Mouse (Mus musculus) gastrocnemius, adult 2 months (tissue): Measurements from ENCODE around the gene Hnrnpll. TPM values are rescaled to one million over a fixed set of nuclear protein-coding genes. Genes with fewer than 3 reads are reported as not detected.
"Not testable (repeated sequence)": the region's sequence is repeated elsewhere in the genome, so short reads cannot be mapped to it uniquely, and the experiment has no call there.

Experiments used
- DNase-seq: peaks from one replicate; pipeline ENCODE4 v3.0.0; 2022
- H3K27ac ChIP-seq: fragments of 200-600 bp; 2 replicates; pipeline ENCODE4 v1.8.1; 2022; ENCODE audit warnings: mild to moderate bottlenecking
- H3K4me3 ChIP-seq: fragments of 200-600 bp; 2 replicates; pipeline ENCODE4 v1.8.1; 2022; ENCODE audit warnings: mild to moderate bottlenecking, moderate library complexity
- CTCF ChIP-seq: fragments of 200-600 bp; IDR thresholded peaks from 2 replicates; pipeline ENCODE4 v1.8.1; 2022; ENCODE audit warnings: antibody characterized with exemption, mild to moderate bottlenecking, moderate library complexity
- intact Hi-C: fragments of 180-260 bp; cut with DNase I; formaldehyde crosslinking; loops from one replicate; pipeline ENCODE4 v1.15.1; 2025
- total RNA-seq, 2 experiments: library from RNA; stranded (reverse); gene quantifications; 2 replicates each; pipeline ENCODE4 v1.2.3; 2021

Hnrnpll gene
- total RNA-seq, 2 experiments from 2014 or later = 16.4 to 18.7 TPM

- H3K27ac ChIP-seq = peak overlapping the region; percentile 74
- peak; percentile 49 for TF ChIP-seq CTCF
- DNase-seq = peak; percentile 64
- intact Hi-C loops = loop anchor here (10.0 kb wide), 1 partner anchor 345 kb away; no protein-coding TSS in a partner anchor
- peak overlapping the region; percentile 32; the same call in 1 of the 2 replicates for H3K4me3 ChIP-seq
These were observed 52.2 kb downstream of the Hnrnpll start for GRCm38 (mm10) chr17:80009926-80010325.

GRCm38 (mm10) chr17:80008847-80009246 lies 53.3 kb downstream of the Hnrnpll start:
- H3K4me3 ChIP-seq = no peak overlapping the region
- no peak for DNase-seq
- TF ChIP-seq CTCF = no peak
- intact Hi-C loops = no loop called here
- no peak overlapping the region for H3K27ac ChIP-seq

GRCm38 (mm10) chr17:80004345-80005239 lies 57.5 kb downstream of the Hnrnpll start:
- DNase-seq = peak; percentile 88

GRCm38 (mm10) chr17:80003851-80004250 lies 58.3 kb downstream of the Hnrnpll start:
- not testable (repeated sequence) for H3K27ac ChIP-seq, H3K4me3 ChIP-seq, DNase-seq
- intact Hi-C loops = loop anchor here (5.0 kb wide), 1 partner anchor 142 kb away; no protein-coding TSS in a partner anchor

More at GRCm38 (mm10) chr17:80004345-80005239, 57.5 kb downstream of the Hnrnpll start:
- TF ChIP-seq CTCF = peak; percentile 52
- H3K27ac ChIP-seq = peak overlapping the region; percentile 28; the same call in 1 of the 2 replicates
- intact Hi-C loops = loop anchor here (5.0 kb wide), 1 partner anchor 142 kb away; no protein-coding TSS in a partner anchor
- no peak overlapping the region for H3K4me3 ChIP-seq

GRCm38 (mm10) chr17:80002385-80002852 lies 59.7 kb downstream of the Hnrnpll start:
- no peak for TF ChIP-seq CTCF
- intact Hi-C loops = loop anchor here (5.0 kb wide), 1 partner anchor 140 kb away; no protein-coding TSS in a partner anchor
- no peak overlapping the region for H3K4me3 ChIP-seq
- H3K27ac ChIP-seq = peak overlapping the region; percentile 78
- DNase-seq = peak; percentile 88

GRCm38 (mm10) chr17:79999631-80000030 lies 62.5 kb downstream of the Hnrnpll start:
- intact Hi-C loops = loop anchor here (5.0 kb wide), 1 partner anchor 137 kb away; no protein-coding TSS in a partner anchor
- no peak for TF ChIP-seq CTCF
- Histone ChIP-seq H3K4me3 (no peak overlapping the region), H3K27ac (peak overlapping the region; percentile 77)
- DNase-seq = no peak

- Histone ChIP-seq H3K4me3 (no peak overlapping the region), H3K27ac (peak overlapping the region; percentile 77)
- TF ChIP-seq CTCF = peak; percentile 46
- peak; percentile 73 for DNase-seq
- intact Hi-C loops = no loop called here
These were observed 63.1 kb downstream of the Hnrnpll start for GRCm38 (mm10) chr17:79998986-79999385.

- intact Hi-C loops = loop anchor here (1.0 kb wide), 1 partner anchor 100 kb away; no protein-coding TSS in a partner anchor
These were observed 66.9 kb downstream of the Hnrnpll start for GRCm38 (mm10) chr17:79995091-79995691.

GRCm38 (mm10) chr17:79992114-79992513 lies 70.0 kb downstream of the Hnrnpll start:
- Histone ChIP-seq H3K4me3 (no peak overlapping the region), H3K27ac (peak overlapping the region; percentile 95)
- peak; percentile 1; the same call in 1 of the 2 replicates for TF ChIP-seq CTCF
- no peak for DNase-seq
- intact Hi-C loops = no loop called here

More at GRCm38 (mm10) chr17:79995091-79995691, 66.9 kb downstream of the Hnrnpll start:
- DNase-seq = peak; percentile 79
- TF ChIP-seq CTCF = no peak
- H3K27ac ChIP-seq = peak overlapping the region; percentile 95
- H3K4me3 ChIP-seq = no peak overlapping the region

- Histone ChIP-seq H3K27ac (peak overlapping the region; percentile 95), H3K4me3 (no peak overlapping the region)
- DNase-seq = peak; percentile 91
- TF ChIP-seq CTCF = no peak
- intact Hi-C loops = loop anchor here (2.0 kb wide), 1 partner anchor 97 kb away; no protein-coding TSS in a partner anchor
These were observed 70.8 kb downstream of the Hnrnpll start for GRCm38 (mm10) chr17:79991166-79991958.

- TF ChIP-seq CTCF = no peak
- no peak overlapping the region for H3K4me3 ChIP-seq
- peak; percentile 83 for DNase-seq
- H3K27ac ChIP-seq = peak overlapping the region; percentile 95
- intact Hi-C loops = loop anchor here (2.0 kb wide), 1 partner anchor 95 kb away; no protein-coding TSS in a partner anchor
These were observed 72.0 kb downstream of the Hnrnpll start for GRCm38 (mm10) chr17:79990161-79990560.

GRCm38 (mm10) chr17:79984450-79984849 lies 77.7 kb downstream of the Hnrnpll start:
- no peak for DNase-seq
- intact Hi-C loops = no loop called here
- H3K27ac ChIP-seq = no peak overlapping the region
- TF ChIP-seq CTCF = no peak
- H3K4me3 ChIP-seq = no peak overlapping the region
